Mouse (Mus musculus) left cerebral cortex, adult 9 months (tissue): ENCODE data around the gene Lgmn.

ENCODE experiments used
- DNase-seq, 2 experiments: peaks; one replicate each; pipeline ENCODE4 v3.0.0; 2022; ENCODE audit warnings: low spot score in 2 of 2

Lgmn gene

GRCm38 (mm10) chr12:102391109-102391508 is 48.5 kb downstream of the Lgmn start:
- DNase-seq, result no peak

GRCm38 (mm10) chr12:102390042-102390441 is 49.6 kb downstream of the Lgmn start:
- DNase-seq, result no peak

GRCm38 (mm10) chr12:102387219-102387917 is 52.2 kb downstream of the Lgmn start:
- DNase-seq, result peak in 1 of 2 experiments; percentile 93

GRCm38 (mm10) chr12:102384819-102385218 is 54.8 kb downstream of the Lgmn start:
- DNase-seq, result peak in 1 of 2 experiments; percentile 62

GRCm38 (mm10) chr12:102383288-102383687 is 56.3 kb downstream of the Lgmn start:
- DNase-seq, result no peak

- DNase-seq, result no peak
Observed at GRCm38 (mm10) chr12:102382180-102382579, 57.4 kb downstream of the Lgmn start.

GRCm38 (mm10) chr12:102372322-102372721 is 67.3 kb downstream of the Lgmn start:
- DNase-seq, result no peak

- DNase-seq, result no peak
Observed at GRCm38 (mm10) chr12:102370931-102371500, 68.6 kb downstream of the Lgmn start.

GRCm38 (mm10) chr12:102369488-102370235 is 70.0 kb downstream of the Lgmn start:
- no peak for DNase-seq

GRCm38 (mm10) chr12:102368556-102368955 is 71.1 kb downstream of the Lgmn start:
- DNase-seq, result no peak

- no peak for DNase-seq
Observed at GRCm38 (mm10) chr12:102368066-102368465, 71.5 kb downstream of the Lgmn start.

GRCm38 (mm10) chr12:102367075-102367474 is 72.5 kb downstream of the Lgmn start:
- no peak for DNase-seq

- no peak for DNase-seq
Observed at GRCm38 (mm10) chr12:102366126-102366816, 73.3 kb downstream of the Lgmn start.

- DNase-seq, result no peak
Observed at GRCm38 (mm10) chr12:102365016-102365415, 74.6 kb downstream of the Lgmn start.

GRCm38 (mm10) chr12:102361189-102362161 is 78.1 kb downstream of the Lgmn start:
- DNase-seq, result no peak

GRCm38 (mm10) chr12:102359390-102359789 is 80.2 kb downstream of the Lgmn start:
- DNase-seq, result no peak

GRCm38 (mm10) chr12:102356781-102357180 is 82.8 kb downstream of the Lgmn start:
- DNase-seq, result no peak

- no peak for DNase-seq
Observed at GRCm38 (mm10) chr12:102355784-102356183, 83.8 kb downstream of the Lgmn start.

GRCm38 (mm10) chr12:102354126-102354984 is 85.3 kb downstream of the Lgmn start:
- no peak for DNase-seq

- DNase-seq, result no peak
Observed at GRCm38 (mm10) chr12:102350997-102351396, 88.6 kb downstream of the Lgmn start.
